In the genomic region with DNA sequence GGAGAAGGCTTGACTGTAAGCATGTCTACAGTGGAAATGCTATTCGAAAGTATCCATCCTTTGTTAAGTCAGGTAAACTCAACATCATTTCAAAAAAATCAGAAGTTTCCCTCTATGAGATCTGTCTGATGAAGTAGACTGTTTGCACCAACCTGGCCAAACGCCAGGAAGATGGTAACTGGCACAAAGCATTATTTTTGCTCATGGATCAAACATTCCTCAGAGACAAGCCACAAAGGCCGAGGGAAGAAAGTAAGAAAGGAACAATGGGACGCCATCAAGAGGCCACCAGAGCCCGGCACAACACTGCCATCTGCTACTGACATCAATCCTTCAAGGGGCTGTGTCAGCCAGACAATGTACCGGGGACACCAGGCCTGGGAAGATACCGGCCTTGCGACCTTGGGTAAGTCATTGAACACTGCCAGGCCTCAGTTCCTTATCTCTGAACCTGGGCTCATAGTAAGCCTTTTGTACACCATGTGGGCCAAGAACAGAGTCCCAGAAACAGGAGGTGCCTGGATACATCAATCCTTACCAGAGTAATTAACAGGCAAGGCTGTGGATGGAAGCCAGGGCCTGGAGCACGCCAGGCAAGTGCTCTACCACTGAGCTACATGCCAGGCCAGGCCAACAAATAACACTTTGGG, we compare ENCODE assay signal across 10 mouse cellular contexts. TPM values are rescaled to one million over a fixed set of nuclear protein-coding genes. Genes with fewer than 3 reads are reported as not detected.
A peak's percentile ranks its signal among the peaks of the same experiment; 100 is the strongest.
DNase-seq lines count a peak whose midpoint lies in the region; ATAC-seq and TF ChIP-seq lines count a peak whose summit lies in the region.
"Had no signal": no experiment of that assay in that cellular context is flagged by ENCODE, and none has a peak within 500 bp of the region (broad histone marks: within the 10 kb centered on the region; RNA-seq: fewer than 3 reads in every experiment).

No protein-coding gene starts in this region.

- H3K27me3 ChIP-seq in hindbrain, embryonic 12.5 days, result no peaks in the 10 kb centered on the region
- H3K27me3 ChIP-seq in neural tube, embryonic 12.5 days (replicated peaks), result no peaks in the 10 kb centered on the region

- DNase-seq in layer of hippocampus, adult 2 months (ENCODE audit: low spot score in 2 of 2), result no peak
- DNase-seq in layer of hippocampus, adult 9-11 months, result no peak
- DNase-seq in cerebellum, postnatal 14 days, result peak; percentile 69 to 76
- no peak for DNase-seq in kidney, postnatal 10 days
- no peak for DNase-seq in frontal cortex, postnatal 25 days (ENCODE audit: low spot score in 2 of 2)
- no peak for DNase-seq in lung, postnatal 36 days
- DNase-seq: heart, postnatal 36 days had no signal

- H3K4me2 ChIP-seq in hindbrain, embryonic 12.5 days (replicated peaks), result peak overlapping the region; percentile 55
- H3K4me2 ChIP-seq in neural tube, embryonic 12.5 days (replicated peaks), result peak overlapping the region; percentile 72
- H3K4me2 ChIP-seq: liver, embryonic 15.5 days had no signal

- H3K4me1 ChIP-seq in hindbrain, embryonic 12.5 days, result peaks cover 61% of the 10 kb centered on the region
- peaks cover 44% of the 10 kb centered on the region for H3K4me1 ChIP-seq in neural tube, embryonic 12.5 days

- peak overlapping the region; percentile 73 for H3K27ac ChIP-seq in layer of hippocampus, adult 2 months
- H3K27ac ChIP-seq in hindbrain, embryonic 12.5 days, result peak overlapping the region; percentile 94
- H3K27ac ChIP-seq in neural tube, embryonic 12.5 days, result peak overlapping the region; percentile 12; the same call in 1 of the 2 replicates
- H3K27ac ChIP-seq: liver, embryonic 15.5 days had no signal

- peak; percentile 12; the same call in 1 of the 2 replicates for ATAC-seq in hindbrain, embryonic 12.5 days (ENCODE audit: low FRiP score)
- ATAC-seq in neural tube, embryonic 12.5 days (ENCODE audit: low FRiP score, low read depth), result peak; percentile 8; the same call in 1 of the 2 replicates

- H3K9ac ChIP-seq in hindbrain, embryonic 12.5 days, result peak overlapping the region; percentile 93; the same call in 1 of the 2 replicates
- H3K9ac ChIP-seq in neural tube, embryonic 12.5 days, result peak overlapping the region; percentile 83; the same call in 1 of the 2 replicates
- H3K9ac ChIP-seq: liver, embryonic 15.5 days had no signal

- H3K4me3 ChIP-seq in layer of hippocampus, adult 2 months, result peak overlapping the region; percentile 91
- H3K4me3 ChIP-seq in hindbrain, embryonic 12.5 days, result peak overlapping the region; percentile 51
- peak overlapping the region; percentile 59 for H3K4me3 ChIP-seq in neural tube, embryonic 12.5 days
- H3K4me3 ChIP-seq: liver, embryonic 15.5 days had no signal

- 34% methylated on average over 9 of the region's 9 CpGs for WGBS in hindbrain, embryonic 12.5 days
- 26% methylated on average over 9 of the region's 9 CpGs for WGBS in neural tube, embryonic 12.5 days

- no peak for TF ChIP-seq CTCF in layer of hippocampus, adult 2 months (conservative IDR thresholded peaks at IDR 0.05)

- peaks cover 36% of the 10 kb centered on the region for H3K36me3 ChIP-seq in hindbrain, embryonic 12.5 days
- H3K36me3 ChIP-seq in neural tube, embryonic 12.5 days, result peaks cover 27% of the 10 kb centered on the region
- H3K36me3 ChIP-seq: liver, embryonic 15.5 days had no signal

- H3K9me3 ChIP-seq in hindbrain, embryonic 12.5 days (replicated peaks), result no peaks in the 10 kb centered on the region
- H3K9me3 ChIP-seq in neural tube, embryonic 12.5 days, result no peaks in the 10 kb centered on the region
- H3K9me3 ChIP-seq: liver, embryonic 15.5 days had no signal

RNA-seq across cellular contexts. Expression of a gene that starts 3.3 kb away (rescaled TPM):
- 100 to 1,000 TPM; 288 to 291 TPM for total RNA-seq in layer of hippocampus, adult 2 months (2021)
- 44.8 and 48.9 TPM in 2 replicates for polyA plus RNA-seq in hindbrain, embryonic 12.5 days (2016; fragmentation: Nextera tagmentation; extraction: Ambion mirVana)
- 37.0 and 39.3 TPM in 2 replicates for polyA plus RNA-seq in neural tube, embryonic 12.5 days (2016; fragmentation: Nextera tagmentation; extraction: Ambion mirVana)

Comparison
In these comparisons a context has a peak if more than half of its experiments do, and no peak if none do; other contexts are left out.
1. DNase-seq: peak in cerebellum, postnatal 14 days (2 of 2); none in layer of hippocampus, adult 2 months (0 of 2), layer of hippocampus, adult 9-11 months (single experiment), kidney, postnatal 10 days (single experiment), frontal cortex, postnatal 25 days (0 of 2) and lung, postnatal 36 days (single experiment).
2. H3K27ac ChIP-seq: peak in every context shown above with its lines; median percentile 94 in hindbrain, embryonic 12.5 days; 73 in layer of hippocampus, adult 2 months; 12 in neural tube, embryonic 12.5 days.
3. Peak in every context shown above with its lines, with median percentiles within 50 percentile points of each other: H3K4me3 ChIP-seq.